Mouse (Mus musculus) MEL (cell line): ENCODE data around the gene Cry2.

Experiments used
- CTCF ChIP-seq, 3 experiments: IDR thresholded peaks in 2 of 3; conservative IDR thresholded peaks in 1 of 3; 2 replicates each; pipeline ENCODE4 v1.5.1; 2011 to 2012; ENCODE audit warnings: low read length in 3 of 3, low read depth in 2 of 3, mild to moderate bottlenecking in 2 of 3, improper control_type of control experiment in 1 of 3, inconsistent platforms in 1 of 3, mixed read lengths in 1 of 3, moderate library complexity in 1 of 3; ENCODE audit not compliant: control insufficient read depth in 1 of 3, insufficient read depth in 1 of 3, poor library complexity in 1 of 3, severe bottlenecking in 1 of 3
- HCFC1 ChIP-seq: IDR thresholded peaks from 2 replicates; pipeline ENCODE4 v1.6.1; 2012; ENCODE audit warnings: low read depth, mild to moderate bottlenecking, inconsistent platforms, low read length, improper control_type of control experiment, moderate library complexity
- POLR2A ChIP-seq, 2 experiments: IDR thresholded peaks; 2 replicates each; pipeline ENCODE4 v1.6.1; 2011 to 2012; ENCODE audit warnings: low read length in 2 of 2, mild to moderate bottlenecking in 2 of 2, control low read depth in 1 of 2, improper control_type of control experiment in 1 of 2, low read depth in 1 of 2, moderate library complexity in 1 of 2; ENCODE audit not compliant: control insufficient read depth in 1 of 2, insufficient read depth in 1 of 2, poor library complexity in 1 of 2

DNA sequence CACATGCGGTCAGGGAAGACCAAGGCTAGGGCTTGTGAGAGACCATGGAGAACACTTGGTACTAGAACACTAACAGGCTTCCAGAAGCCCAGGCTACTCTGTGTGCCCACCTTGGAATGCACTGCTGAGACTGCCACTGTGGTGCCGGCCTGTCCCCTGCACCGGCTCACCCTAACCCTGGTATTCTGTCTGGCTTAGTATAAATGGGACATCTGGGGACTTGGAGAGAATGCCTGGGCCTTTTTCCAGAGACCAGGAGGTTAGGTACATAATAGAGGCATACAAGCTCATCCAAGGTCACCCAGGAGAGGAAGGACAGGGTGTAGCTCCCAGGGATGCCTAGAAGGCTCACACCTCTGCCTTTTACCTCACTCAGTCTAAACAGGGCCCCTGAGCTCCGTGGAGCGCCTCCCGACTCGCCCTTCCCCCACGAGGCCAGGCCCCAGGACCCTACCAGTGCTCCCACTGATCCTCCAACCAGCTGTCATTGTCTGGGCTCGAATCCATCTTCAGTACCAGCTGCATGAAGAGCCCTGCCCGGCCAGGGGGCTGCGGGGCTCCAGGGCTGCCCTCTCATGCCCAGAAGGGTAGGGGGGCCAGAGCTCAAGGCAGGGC lies 42.0 kb downstream of the Cry2 start:
- TF ChIP-seq POLR2A (IDR thresholded peaks at IDR 0.05; ENCODE audit: control insufficient read depth in 1 of 2, insufficient read depth in 1 of 2, low read depth in 1 of 2, low read length in 2 of 2, poor library complexity in 1 of 2) (no peak), HCFC1 (no peak), CTCF (IDR thresholded peaks at IDR 0.05 in 2 of 3, conservative IDR thresholded peaks at IDR 0.05 in 1 of 3; ENCODE audit: control insufficient read depth in 1 of 3, insufficient read depth in 1 of 3, low read depth in 2 of 3, low read length in 3 of 3, poor library complexity in 1 of 3, severe bottlenecking in 1 of 3) (no peak)
